Mouse (Mus musculus): ENCODE data around the gene Setdb1. TPM values are rescaled to one million over a fixed set of nuclear protein-coding genes. Genes with fewer than 3 reads are reported as not detected.

Setdb1 gene
- total RNA-seq, 2 experiments from 2014 or later: 40.7 to 40.8 TPM

DNA sequence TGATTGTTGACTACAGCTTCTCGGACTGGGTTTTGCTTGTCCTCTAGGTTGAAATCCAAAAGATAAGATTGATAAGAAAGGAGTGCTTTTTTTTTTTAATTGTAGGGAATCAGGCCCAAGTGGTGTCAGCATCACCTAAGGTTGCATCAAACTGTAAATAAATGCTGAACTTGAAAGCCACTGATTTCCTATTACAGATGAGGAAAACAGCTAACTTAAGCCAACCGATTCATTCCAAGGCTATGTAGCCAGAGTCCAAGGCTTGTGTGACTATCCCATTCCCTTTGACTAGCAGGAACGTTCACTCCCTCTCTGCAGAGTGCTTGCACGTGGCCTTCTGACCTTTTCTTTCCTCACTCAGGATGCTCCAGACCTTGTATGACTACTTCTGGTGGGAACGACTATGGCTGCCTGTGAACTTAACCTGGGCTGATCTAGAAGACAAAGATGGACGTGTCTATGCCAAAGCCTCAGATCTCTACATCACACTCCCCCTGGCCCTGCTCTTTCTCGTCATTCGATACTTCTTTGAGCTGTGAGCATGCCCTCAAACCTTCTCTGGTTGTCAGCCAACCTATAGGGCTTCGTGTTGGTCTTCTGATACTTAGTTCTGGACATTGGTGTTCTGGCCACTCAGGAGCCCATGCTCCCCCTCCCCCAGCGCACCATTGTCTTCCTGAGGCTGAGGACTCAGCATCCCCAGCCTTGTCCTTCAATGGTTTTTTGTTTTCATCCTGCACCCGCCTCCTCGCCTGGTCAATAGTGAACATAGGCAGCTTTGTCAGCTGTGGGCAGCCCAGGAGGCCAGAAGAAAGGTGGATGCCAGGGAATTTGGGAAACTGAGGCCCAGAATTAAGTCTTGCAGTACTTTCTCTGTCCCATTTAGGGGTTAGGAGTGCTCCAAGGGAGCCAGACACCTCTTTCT lies 37.0 kb downstream of the Setdb1 start:
- no peak for DNase-seq (ENCODE audit: low spot score in 2 of 2)

DNA sequence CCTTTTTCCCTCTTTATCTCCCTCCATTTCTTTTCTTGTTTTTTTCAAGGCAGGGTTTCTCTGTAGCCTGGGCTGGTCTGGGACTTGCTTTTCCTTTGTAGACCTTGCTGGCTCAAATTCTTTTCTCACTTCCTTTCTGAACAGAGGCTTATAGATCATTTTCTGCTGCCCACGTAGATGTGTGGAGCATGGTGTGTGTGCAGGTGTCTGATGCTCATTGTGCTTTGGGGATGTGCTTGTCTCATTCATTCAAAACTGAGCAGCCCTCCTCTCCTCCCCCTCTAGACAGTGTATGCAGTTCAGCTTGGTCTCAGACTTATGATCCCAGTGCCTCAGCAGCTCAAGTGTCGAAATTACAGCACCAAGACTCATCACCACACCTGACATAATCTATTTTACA lies 37.9 kb downstream of the Setdb1 start:
- no peak for DNase-seq (ENCODE audit: low spot score in 2 of 2)

DNA sequence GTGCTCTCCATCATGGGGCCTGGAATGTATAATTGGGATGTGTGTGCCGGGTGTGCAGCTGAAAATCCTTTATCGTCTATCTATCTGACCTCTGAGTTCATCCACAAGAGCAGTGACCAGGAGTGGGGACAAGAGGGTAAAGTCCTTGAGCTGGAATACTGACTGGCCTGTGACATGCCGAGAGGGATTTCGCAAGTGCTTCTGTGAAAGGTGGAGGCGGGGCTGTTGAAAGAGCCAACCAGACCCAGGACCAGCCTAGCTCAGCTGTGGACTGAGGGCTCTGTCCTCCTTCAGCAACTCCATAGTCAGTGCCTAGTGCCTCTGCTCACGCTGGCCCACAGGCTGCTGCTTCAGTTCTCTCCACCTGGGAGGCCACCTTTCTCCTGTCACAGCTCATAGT lies 38.5 kb downstream of the Setdb1 start:
- no peak for DNase-seq (ENCODE audit: low spot score in 2 of 2)

DNA sequence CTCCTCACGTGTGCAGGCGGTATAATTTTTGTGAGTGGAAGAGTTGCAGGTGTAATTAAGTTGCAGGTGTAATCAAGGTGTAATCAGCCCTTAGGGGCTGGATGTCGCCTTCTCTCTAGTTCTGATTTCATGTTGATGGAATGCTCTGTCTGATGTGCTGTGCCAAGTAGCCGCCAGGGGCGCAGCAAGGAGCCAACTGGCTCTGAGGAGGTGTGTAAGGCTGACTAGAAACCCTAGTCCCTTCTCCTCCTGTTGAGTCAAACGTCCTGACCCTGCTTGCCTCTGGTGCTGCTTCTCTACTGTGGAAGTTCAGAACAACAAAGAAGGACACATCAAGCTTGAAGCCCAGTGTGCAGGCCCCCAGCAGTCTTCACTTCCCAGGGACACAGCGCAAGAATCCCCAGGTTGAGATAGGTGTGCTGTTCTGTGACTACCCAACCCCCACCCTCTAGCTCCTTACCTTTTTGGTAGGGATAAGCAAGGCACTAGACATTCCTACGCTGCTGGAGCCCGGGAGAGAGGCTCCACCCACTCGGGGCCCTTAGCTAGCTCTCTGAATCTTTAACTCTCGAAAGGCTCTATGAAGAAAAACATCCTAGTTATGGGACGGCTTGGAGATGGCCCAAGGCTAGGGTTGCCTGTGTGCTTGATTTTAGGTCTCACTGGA lies 39.5 kb downstream of the Setdb1 start:
- DNase-seq (ENCODE audit: low spot score in 2 of 2): peak; percentile 18 to 45

DNA sequence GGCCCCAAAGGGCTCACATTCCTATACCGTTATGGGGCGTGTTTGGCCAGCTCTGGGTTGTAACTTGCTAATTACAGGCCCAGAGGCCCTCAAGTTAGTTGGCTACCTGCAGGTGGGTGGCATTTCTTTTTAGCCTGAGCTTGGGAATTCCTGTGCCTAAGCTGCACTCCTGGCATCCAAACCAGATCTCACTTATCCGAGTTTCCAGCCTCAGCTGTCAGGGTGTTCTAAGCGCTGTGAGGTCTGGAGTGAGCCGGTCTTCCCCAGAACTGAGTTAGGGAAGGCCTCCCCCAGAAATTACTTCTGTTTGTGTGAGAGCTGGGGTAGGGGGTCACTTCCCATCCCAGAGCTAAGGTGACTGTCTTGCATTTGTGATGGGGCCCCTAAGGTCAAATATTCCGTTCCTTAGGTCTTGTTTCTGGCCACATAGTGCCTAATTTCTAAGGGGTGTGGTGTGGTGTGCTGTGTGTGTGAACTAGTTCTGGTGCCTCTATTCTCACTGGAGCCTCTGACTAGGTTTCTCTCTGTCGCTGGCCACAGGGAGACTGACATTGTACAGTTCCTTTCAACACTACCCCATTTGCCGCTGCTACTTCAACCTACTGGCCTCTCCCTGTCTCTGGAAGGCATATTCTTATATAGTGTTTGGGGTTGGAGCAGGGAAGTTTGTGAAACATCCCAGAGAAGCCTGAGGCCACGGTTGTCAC lies 41.0 kb downstream of the Setdb1 start:
- DNase-seq (ENCODE audit: low spot score in 2 of 2): no peak

DNA sequence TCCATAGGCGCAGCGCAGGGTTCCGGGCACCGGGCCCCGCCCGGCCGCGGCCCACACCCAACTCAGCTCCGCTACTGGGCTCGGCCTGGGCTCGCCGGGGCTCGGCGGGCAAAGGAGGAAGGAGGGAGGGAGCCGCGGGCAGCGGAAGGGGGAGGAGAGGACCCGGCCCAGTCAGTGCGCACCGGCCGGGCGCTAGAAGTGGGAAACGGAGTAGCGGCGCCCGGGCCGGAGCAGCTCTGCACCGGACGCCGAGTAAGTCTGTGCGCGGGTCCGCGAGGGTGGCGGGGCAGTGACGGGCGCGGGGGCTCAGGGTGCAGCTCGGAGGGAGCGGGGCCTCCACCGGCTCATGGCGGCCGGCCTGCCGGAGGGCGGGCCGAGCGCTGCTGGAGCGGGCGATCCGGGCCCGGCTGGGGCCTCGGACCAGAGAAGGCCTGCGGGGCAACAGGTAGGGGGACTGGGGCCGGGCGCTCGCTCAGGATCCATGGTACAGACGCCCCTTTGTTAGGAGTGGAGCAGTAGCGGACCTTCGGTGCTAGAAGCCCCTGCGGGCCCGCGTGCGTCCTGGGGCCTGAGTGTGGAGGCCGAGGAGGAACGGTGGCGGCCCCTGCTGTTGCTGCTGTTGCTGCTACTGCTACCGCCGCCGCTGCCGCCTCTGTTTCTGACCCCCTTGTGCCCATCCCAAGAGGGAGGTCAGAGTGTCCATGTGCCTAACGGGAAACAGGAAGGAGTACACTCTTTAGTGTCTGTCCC lies 41.7 kb downstream of the Setdb1 start:
- peak; percentile 73 to 77 for DNase-seq (ENCODE audit: low spot score in 2 of 2)

DNA sequence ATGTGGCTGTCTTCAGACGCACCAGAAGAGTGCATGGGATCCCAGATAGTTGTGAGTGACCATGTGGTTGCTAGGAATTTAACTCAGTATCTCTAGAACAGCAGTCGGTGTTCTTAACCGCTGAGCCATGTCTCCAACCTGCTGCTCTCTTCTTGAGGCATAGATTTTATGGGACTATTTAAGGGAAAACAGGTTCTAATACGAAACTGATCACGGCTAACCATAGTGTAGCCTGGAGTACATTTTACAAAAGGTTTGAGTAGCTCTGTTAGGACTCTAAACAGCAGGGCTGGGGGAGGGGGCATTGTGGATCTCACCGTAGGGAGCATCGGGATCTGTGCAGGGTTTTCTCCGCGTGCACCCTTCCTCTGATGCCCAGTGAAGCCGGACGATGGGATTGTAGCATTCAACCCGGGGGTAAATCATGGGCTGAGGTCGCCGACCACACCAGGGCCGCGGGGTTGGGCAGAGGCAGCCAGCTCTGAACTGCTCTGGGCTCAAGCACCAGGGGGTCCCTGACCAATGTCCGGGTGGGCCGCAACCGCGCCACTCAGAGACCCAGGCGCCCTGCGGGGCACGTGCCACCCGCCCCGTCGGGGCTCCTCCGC lies 42.4 kb downstream of the Setdb1 start, which contains the start of gene Cers2:
Cers2 (plus strand) TSS at position 306 of the 608 bp plus-strand sequence.
- DNase-seq (ENCODE audit: low spot score in 2 of 2): no peak

DNA sequence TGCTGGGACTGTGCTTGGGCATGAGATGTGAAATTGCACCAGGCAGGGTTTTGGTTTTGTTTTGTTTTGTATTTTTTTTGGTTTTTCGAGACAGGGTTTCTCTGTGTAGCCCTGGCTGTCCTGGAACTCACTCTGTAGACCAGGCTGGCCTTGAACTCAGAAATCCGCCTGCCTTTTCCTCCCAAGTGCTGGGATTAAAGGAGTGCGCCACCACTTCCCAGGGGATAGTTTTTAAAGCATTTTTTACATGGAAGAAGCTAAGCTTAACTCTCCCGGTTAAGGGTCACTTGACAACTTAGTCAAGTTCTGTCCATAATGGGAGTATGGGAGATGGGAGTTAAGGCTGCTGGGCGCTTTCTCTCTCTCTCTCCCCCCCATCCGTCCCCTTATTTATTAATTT lies 42.9 kb downstream of the Setdb1 start:
- no peak for DNase-seq (ENCODE audit: low spot score in 2 of 2)

DNA sequence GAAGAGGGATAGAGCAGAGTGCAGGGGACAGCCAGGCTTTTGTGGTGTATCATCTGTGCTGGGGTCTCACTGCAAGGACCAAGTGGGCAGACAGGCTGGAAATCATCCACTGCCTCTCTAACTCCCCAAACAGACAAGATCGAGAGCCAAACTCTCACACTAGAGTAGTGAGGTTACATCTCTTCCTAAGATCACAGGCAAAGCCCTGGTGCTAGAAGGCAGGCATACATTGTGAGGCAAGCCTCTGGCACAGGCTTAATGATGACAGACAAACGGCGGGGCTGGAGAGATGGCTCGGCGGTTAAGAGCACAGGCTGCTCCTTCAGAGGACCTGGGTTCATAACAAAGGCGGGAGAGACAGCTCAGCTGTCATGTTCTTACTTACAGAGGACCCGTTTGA lies 43.5 kb downstream of the Setdb1 start:
- DNase-seq (ENCODE audit: low spot score in 2 of 2): no peak

DNA sequence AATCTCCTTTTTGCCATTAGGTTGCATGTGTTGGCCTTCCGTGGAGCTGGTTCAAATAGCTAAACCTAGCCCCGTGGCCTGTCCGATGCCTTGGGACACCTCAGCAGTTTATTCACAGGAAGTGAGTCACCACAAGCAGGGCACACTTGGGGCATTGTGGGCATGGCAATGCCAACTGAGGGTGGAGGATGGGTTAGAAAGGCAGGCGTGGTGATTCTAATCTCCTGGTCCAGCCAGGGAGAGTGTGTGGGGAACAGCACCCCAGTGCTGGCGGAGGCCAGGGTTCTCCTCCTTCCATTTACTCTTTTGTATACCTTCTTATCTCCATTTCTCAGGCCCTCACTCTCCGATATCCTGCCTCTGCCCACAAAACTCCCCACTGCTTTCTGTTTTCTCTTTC lies 44.4 kb downstream of the Setdb1 start:
- DNase-seq (ENCODE audit: low spot score in 2 of 2): no peak

DNA sequence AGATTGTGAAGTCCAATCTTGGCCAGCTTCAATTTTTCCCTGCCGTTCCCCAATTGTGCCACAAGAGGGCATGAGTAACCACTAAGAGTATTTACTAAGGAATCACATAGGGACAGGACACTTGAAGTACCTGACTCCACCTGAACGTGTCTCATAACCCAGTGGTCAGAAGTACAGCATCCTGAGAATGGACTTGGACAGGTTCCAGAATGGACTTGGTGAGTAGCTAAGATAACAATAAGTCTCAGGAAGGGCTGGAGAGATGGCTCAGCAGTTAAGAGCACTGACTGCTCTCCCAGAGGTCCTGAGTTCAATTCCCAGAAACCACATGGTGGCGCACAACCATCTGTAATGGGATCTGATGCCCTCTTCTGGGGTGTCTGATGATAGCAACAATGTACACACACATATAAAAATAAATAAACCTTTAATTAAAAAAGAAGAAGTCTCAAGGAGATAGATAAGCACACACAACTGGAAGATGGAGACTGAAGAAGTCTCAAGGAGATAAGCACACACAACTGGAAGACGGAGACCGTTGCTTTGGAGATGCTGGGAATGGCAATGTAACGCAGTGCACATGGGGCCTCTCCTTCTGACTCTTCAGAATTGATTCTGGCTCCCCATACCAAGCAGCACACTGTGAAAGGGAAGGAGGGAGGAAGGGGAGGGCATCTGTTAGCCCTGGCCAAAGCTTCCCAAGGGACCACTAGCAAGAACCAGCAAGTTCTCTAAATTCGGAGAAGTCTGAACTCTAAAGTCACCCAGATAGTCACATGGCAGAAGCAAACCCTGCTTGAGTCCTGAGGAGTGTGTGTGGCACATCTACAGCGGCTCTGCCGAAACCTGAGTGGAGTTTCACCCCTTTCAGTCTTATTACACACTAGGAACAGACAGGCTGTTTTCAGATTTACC lies 45.8 kb downstream of the Setdb1 start:
- peak; percentile 42 to 67 for DNase-seq (ENCODE audit: low spot score in 2 of 2)

DNA sequence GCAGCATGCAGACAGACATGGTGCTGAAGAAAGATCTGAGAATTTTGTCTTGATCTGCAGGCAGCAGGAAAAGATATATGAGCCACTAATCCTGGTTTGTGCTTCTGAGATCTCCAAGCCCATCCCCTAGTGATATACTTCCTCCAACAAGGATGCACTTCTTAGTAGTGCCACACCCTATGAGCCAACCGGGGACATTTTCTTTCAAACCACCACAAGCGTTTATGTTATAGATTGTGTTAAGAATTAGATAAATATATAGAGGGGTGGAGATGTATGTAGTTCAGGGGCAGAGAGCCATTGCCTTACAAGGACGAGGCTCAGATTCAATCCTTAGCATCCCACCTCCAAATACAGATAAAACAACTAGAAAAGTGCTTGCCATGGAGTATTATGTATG lies 46.5 kb downstream of the Setdb1 start:
- no peak for DNase-seq (ENCODE audit: low spot score in 2 of 2)

DNA sequence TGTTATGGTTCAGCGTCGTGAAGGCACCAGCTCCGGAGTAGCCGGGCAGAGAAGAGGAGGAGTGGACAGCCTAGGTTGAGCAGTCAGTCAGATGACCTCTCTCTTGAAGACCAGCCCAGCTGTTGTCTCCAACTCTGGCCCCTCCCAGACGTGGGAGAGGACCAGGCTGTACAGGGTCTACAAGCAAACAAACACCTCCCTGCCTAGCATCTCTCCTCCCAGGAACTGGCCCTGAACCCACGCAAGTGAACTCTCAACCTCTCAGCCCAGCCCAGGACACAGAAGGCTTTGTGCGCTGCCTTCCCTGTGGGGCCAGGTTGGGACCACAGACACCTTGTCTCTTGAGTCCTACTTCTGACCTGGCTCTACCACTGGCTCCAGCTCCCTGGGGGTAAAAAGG lies 49.9 kb downstream of the Setdb1 start, which contains the start of gene Anxa9:
Anxa9 (minus strand) TSS at position 77 of the 400 bp plus-strand sequence.
- no peak for DNase-seq (ENCODE audit: low spot score in 2 of 2)

DNA sequence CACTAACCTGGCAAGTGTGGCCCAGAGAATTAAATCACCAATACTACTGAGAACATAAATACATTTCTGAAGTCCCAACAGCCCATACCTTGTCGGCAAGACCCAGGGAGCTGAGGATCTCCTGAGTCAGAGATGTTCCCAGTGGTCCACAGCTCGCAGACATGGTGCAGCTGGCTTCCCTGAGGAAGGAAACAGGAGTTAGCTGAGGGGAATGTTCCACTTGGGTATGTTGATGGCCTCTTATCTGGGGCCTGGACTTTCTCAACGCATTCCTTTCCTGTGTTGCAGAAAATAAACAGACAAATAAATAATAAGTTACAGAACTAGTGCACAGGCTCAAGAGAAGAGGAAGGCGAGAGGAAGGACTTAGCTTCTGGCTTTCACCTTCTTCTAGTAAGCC lies 50.8 kb downstream of the Setdb1 start:
- DNase-seq (ENCODE audit: low spot score in 2 of 2): no peak

DNA sequence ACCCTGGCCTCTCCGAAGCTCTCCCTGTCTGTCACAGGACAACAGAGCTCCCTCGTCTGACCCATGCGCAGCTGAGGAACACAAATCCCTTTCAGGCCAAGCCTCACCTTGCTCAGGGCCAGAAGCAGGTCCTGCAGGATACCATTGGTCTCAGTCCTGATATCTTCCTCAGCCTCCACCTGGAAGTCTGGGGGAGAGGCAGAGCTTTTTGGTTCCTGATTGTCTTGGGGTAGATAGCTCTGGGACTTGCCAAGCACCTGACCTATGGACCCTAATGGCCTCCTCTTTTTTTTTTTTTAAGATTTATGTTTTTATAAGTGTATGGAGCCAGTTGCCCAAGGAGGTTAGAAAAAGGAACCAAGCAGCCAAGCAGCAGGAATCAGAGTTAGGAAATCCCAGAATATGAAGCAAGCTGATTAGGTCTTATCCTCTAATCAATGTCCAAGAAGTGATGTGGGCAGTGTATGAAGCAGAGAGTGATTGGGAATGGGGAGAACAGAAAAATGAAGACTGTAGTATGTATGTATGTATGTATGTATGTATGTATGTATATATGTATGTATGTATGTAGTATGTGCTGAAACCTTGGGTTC lies 55.7 kb downstream of the Setdb1 start:
- DNase-seq (ENCODE audit: low spot score in 2 of 2): no peak

DNA sequence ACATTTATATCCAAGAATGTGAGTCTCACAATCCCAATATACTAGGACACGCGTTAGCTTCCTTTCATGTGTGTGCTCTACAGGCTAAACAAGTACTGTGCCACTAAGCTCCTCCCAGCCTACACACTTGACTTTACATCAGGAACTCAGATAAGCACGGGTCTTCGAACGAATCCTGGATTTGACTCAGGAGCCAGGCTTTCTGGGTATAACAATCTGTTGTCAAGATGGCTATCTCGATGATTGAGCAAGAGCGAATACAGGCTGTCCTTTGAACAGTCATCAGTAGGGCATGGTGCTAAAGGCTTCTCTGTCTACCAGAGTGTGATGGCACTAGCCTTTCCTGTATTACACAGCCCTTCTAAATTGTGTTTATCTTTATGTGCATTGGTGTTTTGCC lies 59.0 kb downstream of the Setdb1 start:
- no peak for DNase-seq (ENCODE audit: low spot score in 2 of 2)

DNA sequence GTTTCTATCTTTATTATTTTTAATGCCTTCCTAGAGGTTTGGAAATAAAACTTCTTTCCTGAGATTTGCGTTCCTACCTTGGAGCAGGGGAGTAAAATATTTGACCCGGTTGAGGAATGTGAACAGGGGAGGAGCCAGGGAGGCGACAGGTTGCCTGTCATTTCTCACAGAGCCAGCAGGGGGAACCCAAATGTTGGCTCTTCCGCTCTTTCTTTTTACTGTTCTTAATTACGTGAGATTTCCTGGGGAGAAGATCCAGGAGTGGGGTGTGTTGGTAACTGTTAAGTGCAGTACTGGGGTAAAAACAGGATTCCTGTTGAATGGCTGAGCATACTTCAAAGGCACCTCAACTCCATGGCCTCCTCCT lies 60.9 kb downstream of the Setdb1 start:
- DNase-seq (ENCODE audit: low spot score in 2 of 2): no peak

DNA sequence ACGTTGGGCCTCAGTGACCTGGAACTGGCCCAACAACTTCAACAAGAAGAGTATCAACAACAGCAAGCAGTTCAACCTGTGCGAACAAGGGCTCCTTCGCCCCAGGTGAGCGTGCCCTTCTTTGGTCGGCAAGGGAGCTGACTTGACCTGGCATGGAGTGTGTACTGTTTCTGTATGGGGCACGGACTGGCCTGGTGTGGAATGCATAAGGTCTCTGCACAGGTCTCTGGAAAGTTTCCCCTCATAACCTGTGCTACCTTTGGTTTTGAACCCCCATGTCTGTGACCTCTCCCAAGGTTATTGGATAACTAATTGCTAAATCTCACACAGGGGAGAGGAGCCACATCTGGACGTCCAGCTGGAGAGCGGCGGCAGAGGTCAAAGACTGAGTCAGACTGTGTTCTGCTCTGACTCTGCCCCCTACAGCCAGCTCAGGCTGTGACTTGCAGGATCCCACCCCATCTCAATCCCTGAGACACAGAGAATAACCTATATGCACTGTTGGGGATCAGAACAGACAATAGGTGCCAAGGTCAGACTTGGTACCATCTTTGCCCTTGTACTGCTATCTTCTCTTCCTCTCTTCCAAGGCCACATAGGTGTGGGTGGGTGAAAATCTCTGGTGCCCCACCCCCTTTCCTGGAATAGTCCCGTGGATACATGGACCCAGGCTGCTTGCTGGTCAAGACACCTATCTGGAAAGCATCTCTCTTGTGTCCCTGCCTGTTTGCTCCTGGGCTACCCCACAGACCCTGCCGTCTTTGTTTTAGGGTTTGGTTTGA lies 61.5 kb downstream of the Setdb1 start:
- no peak for DNase-seq (ENCODE audit: low spot score in 2 of 2)

Data from layer of hippocampus, postnatal 14 days (tissue).